Mouse (Mus musculus): Measurements from ENCODE around the gene H2-K1. TPM values are rescaled to one million over a fixed set of nuclear protein-coding genes. Genes with fewer than 3 reads are reported as not detected.

Gene H2-K1
- polyA plus RNA-seq (2011; ENCODE audit: insufficient read depth, insufficient read length, low read depth, missing spikeins): 98.4 and 103 TPM in 2 replicates

GRCm38 (mm10) chr17:34000150-34000537 lies at the start of gene H2-K1:
TSS of gene H2-K1 (minus strand) at chr17:34000347.
- no peak within 1 kb of the TSS for H3K27ac ChIP-seq (ENCODE audit: insufficient read depth, low read length)
- peak within 1 kb of the TSS; percentile 79 for H3K9ac ChIP-seq (ENCODE audit: low read depth, poor library complexity, severe bottlenecking)
- H3K36me3 ChIP-seq (ENCODE audit: control insufficient read depth, insufficient read depth, low read length, poor library complexity, severe bottlenecking): no peaks in the 10 kb centered on the region
- H3K4me3 ChIP-seq (ENCODE audit: low read depth, low read length): peak within 1 kb of the TSS; percentile 75
- H3K4me1 ChIP-seq (ENCODE audit: control insufficient read depth, insufficient read depth, low read length): no peaks in the 10 kb centered on the region
- TF ChIP-seq EP300 (IDR thresholded peaks at IDR 0.05; ENCODE audit: insufficient read depth, low read depth, low read length): no peak
- no peak for TF ChIP-seq CTCF (IDR thresholded peaks at IDR 0.05; ENCODE audit: low read depth, low read length)
- no peak for TF ChIP-seq POLR2A (IDR thresholded peaks at IDR 0.05; ENCODE audit: insufficient read depth, low read length)
- H3K9me3 ChIP-seq (replicated peaks; ENCODE audit: control insufficient read depth, insufficient read depth, low read length, poor library complexity, severe bottlenecking): 0 out of 2 replicates have a peak, but pooled peaks cover 2% of the 10 kb centered on the region
- peaks cover 7% of the 10 kb centered on the region for H3K27me3 ChIP-seq (ENCODE audit: control insufficient read depth, insufficient read depth, low read length, poor library complexity, severe bottlenecking)

DNA sequence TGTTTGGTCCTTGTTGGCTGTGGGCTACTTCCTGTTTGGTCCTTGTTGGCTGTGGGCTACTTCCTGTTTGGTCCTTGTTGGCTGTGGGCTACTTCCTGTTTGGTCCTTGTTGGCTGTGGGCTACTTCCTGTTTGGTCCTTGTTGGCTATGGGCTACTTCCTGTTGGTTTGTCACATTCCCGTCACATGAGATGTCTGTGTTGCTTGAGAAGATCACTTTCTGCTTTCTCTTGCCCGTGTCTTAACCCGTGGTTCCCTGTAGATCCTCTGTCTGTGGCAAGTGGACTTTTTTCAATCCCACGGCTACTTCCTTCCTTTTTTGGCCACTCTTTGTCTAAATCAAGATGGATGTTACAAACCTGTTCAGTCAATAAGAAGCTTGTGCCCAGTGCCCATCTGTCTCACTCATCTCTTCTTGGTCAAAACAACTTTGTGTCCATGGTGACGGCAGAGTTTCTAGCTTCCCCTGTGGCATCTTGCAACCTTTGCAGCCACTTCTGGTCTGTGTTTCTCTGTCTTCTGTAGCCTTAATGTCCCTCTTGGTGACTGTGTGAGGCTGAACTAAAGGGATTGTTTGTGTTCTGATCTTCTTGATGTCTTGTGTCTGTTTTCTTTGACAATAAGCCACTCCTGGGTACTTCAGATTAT lies 47.4 kb upstream of the H2-K1 start:
- TF ChIP-seq EP300 (IDR thresholded peaks at IDR 0.05; ENCODE audit: insufficient read depth, low read depth, low read length): no peak
- no peak for TF ChIP-seq CTCF (IDR thresholded peaks at IDR 0.05; ENCODE audit: low read depth, low read length)
- no peak for TF ChIP-seq POLR2A (IDR thresholded peaks at IDR 0.05; ENCODE audit: insufficient read depth, low read length)
- Histone ChIP-seq H3K4me3 (ENCODE audit: low read depth, low read length) (no peak overlapping the region), H3K4me1 (ENCODE audit: control insufficient read depth, insufficient read depth, low read length) (no peaks in the 10 kb centered on the region), H3K9ac (ENCODE audit: low read depth, poor library complexity, severe bottlenecking) (no peak overlapping the region), H3K27ac (ENCODE audit: insufficient read depth, low read length) (no peak overlapping the region), H3K36me3 (ENCODE audit: control insufficient read depth, insufficient read depth, low read length, poor library complexity, severe bottlenecking) (no peaks in the 10 kb centered on the region), H3K27me3 (ENCODE audit: control insufficient read depth, insufficient read depth, low read length, poor library complexity, severe bottlenecking) (no peaks in the 10 kb centered on the region), H3K9me3 (replicated peaks; ENCODE audit: control insufficient read depth, insufficient read depth, low read length, poor library complexity, severe bottlenecking) (no peaks in the 10 kb centered on the region; the same call in 1 of the 2 replicates)

DNA sequence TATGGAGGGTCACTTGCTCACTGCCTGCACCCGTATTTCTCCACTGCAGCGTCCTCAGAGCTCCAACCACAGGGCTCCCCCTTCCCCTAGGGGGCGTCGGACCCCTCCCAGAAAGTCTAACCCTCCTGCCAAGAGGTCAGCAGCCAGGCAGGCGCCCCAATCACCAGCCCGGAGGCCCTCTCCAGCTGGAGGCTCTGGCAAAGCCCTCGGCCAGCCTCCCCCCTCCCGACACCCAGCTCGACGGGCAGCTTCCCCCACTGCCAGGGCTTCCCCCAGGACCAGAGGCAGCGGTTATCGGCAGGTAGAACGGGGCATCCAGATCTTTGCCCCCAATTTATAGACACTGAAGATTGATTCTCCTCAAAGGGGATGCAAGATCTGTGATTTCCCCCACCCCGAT lies 45.8 kb upstream of the H2-K1 start:
- no peaks in the 10 kb centered on the region for H3K4me1 ChIP-seq (ENCODE audit: control insufficient read depth, insufficient read depth, low read length)
- no peaks in the 10 kb centered on the region for H3K27me3 ChIP-seq (ENCODE audit: control insufficient read depth, insufficient read depth, low read length, poor library complexity, severe bottlenecking)
- H3K9ac ChIP-seq (ENCODE audit: low read depth, poor library complexity, severe bottlenecking): no peak overlapping the region
- no peaks in the 10 kb centered on the region; the same call in 1 of the 2 replicates for H3K9me3 ChIP-seq (replicated peaks; ENCODE audit: control insufficient read depth, insufficient read depth, low read length, poor library complexity, severe bottlenecking)
- TF ChIP-seq EP300 (IDR thresholded peaks at IDR 0.05; ENCODE audit: insufficient read depth, low read depth, low read length): no peak
- TF ChIP-seq POLR2A (IDR thresholded peaks at IDR 0.05; ENCODE audit: insufficient read depth, low read length): no peak
- TF ChIP-seq CTCF (IDR thresholded peaks at IDR 0.05; ENCODE audit: low read depth, low read length): no peak
- no peak overlapping the region for H3K27ac ChIP-seq (ENCODE audit: insufficient read depth, low read length)
- no peaks in the 10 kb centered on the region for H3K36me3 ChIP-seq (ENCODE audit: control insufficient read depth, insufficient read depth, low read length, poor library complexity, severe bottlenecking)
- H3K4me3 ChIP-seq (ENCODE audit: low read depth, low read length): no peak overlapping the region

GRCm38 (mm10) chr17:34039562-34040450 lies 39.7 kb upstream of the H2-K1 start:
- Histone ChIP-seq H3K9me3 (replicated peaks; ENCODE audit: control insufficient read depth, insufficient read depth, low read length, poor library complexity, severe bottlenecking) (no peaks in the 10 kb centered on the region), H3K27me3 (ENCODE audit: control insufficient read depth, insufficient read depth, low read length, poor library complexity, severe bottlenecking) (no peaks in the 10 kb centered on the region), H3K36me3 (ENCODE audit: control insufficient read depth, insufficient read depth, low read length, poor library complexity, severe bottlenecking) (0 out of 2 replicates have a peak, but pooled peaks cover 9% of the 10 kb centered on the region), H3K4me3 (ENCODE audit: low read depth, low read length) (no peak overlapping the region), H3K9ac (ENCODE audit: low read depth, poor library complexity, severe bottlenecking) (no peak overlapping the region), H3K4me1 (ENCODE audit: control insufficient read depth, insufficient read depth, low read length) (no peaks in the 10 kb centered on the region), H3K27ac (ENCODE audit: insufficient read depth, low read length) (no peak overlapping the region)
- TF ChIP-seq EP300 (IDR thresholded peaks at IDR 0.05; ENCODE audit: insufficient read depth, low read depth, low read length): no peak
- TF ChIP-seq POLR2A (IDR thresholded peaks at IDR 0.05; ENCODE audit: insufficient read depth, low read length): no peak
- no peak for TF ChIP-seq CTCF (IDR thresholded peaks at IDR 0.05; ENCODE audit: low read depth, low read length)

- Histone ChIP-seq H3K4me3 (ENCODE audit: low read depth, low read length) (no peak within 1 kb of the TSS), H3K36me3 (ENCODE audit: control insufficient read depth, insufficient read depth, low read length, poor library complexity, severe bottlenecking) (0 out of 2 replicates have a peak, but pooled peaks cover 13% of the 10 kb centered on the region), H3K4me1 (ENCODE audit: control insufficient read depth, insufficient read depth, low read length) (no peaks in the 10 kb centered on the region), H3K9me3 (replicated peaks; ENCODE audit: control insufficient read depth, insufficient read depth, low read length, poor library complexity, severe bottlenecking) (no peaks in the 10 kb centered on the region), H3K9ac (ENCODE audit: low read depth, poor library complexity, severe bottlenecking) (peak within 1 kb of the TSS; percentile 6; the same call in 1 of the 2 replicates), H3K27me3 (ENCODE audit: control insufficient read depth, insufficient read depth, low read length, poor library complexity, severe bottlenecking) (no peaks in the 10 kb centered on the region), H3K27ac (ENCODE audit: insufficient read depth, low read length) (no peak within 1 kb of the TSS)
- no peak for TF ChIP-seq CTCF (IDR thresholded peaks at IDR 0.05; ENCODE audit: low read depth, low read length)
- TF ChIP-seq POLR2A (IDR thresholded peaks at IDR 0.05; ENCODE audit: insufficient read depth, low read length): no peak
- TF ChIP-seq EP300 (IDR thresholded peaks at IDR 0.05; ENCODE audit: insufficient read depth, low read depth, low read length): no peak
Observed at GRCm38 (mm10) chr17:34038878-34039561, 38.9 kb upstream of the H2-K1 start, which contains the start of gene Col11a2. TSS of gene Col11a2 (plus strand) at chr17:34039437.
